Mouse (Mus musculus) ZHBTc4 (cell line): ENCODE measurements at regions not wholly inside any gene's neighbourhood (a gene's known extent, or its start where the extent isn't known, plus 50 kb on each side); places are given as distances from the start of the nearest gene placed in this dataset.

Experiments
- DNase-seq: peaks from one replicate; pipeline ENCODE4 v3.0.0-alpha.2; 2011; ENCODE audit warnings: low read depth, low spot score

- DNase-seq, result peak; percentile 54
These were observed 1081.1 kb downstream of the Fscb start for GRCm38 (mm10) chr12:63393411-63393810.

DNA sequence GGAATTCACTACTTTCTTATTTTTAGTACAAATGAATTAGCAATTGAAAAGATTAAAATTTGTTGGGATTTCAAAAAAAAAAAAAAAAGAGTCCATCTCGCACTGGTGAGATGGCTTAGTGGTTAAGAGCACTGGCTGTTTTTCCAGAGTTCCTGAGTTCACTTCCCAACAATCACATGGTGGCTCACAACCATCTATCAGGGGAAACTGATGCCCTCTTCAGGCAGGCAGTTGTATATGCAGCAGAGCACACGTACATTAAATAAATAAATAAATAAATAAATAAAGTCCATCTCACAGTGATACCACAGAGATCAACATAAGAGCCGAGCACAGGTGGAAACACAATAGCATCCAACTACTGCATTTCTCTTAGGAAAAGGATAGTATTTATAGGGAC, 1093.8 kb downstream of the Fscb start:
- peak; percentile 39 for DNase-seq

- no peak for DNase-seq
These were observed 1105.1 kb downstream of the Fscb start for GRCm38 (mm10) chr12:63369259-63369822.
